Comparison of ENCODE assay signal across 8 mouse cellular contexts in the genomic region with DNA sequence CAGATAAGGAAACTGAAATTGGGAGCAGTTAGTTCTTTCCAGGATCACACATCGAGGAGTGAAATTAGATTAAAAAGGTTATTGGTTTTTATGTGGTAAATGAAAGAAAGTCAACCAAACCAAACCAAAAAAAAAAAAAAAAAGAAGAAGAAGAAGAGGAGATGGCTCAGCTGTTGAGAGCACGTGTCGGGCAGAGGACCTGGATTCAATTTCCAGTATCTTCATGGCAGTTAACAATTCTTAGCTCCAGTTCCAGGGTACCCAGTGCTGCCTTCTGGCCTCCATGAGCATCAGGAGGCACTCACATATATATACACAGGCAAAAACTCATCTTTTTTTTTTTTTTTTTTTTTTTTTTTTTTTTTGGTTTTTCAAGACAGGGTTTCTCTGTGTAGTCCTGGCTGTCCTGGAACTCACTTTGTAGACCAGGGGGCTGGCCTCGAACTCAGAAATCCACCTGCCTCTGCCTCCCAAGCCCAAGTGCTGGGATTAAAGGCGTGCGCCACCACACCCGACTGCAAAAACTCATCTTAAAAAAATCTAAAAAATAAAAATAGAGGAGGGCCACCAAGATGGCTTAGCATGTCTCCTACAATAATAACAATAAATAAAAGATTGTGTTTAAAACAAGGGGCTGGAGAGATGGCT. TPM values are rescaled to one million over a fixed set of nuclear protein-coding genes. Genes with fewer than 3 reads are reported as not detected.
DNase-seq lines count a peak whose midpoint lies in the region; ATAC-seq and TF ChIP-seq lines count a peak whose summit lies in the region.

No protein-coding gene starts in this region.

- peaks cover 34% of the 10 kb centered on the region for H3K4me1 ChIP-seq in heart, embryonic 15.5 days (replicated peaks)
- peaks cover 25% of the 10 kb centered on the region for H3K4me1 ChIP-seq in bone marrow macrophage, adult 2 months (ENCODE audit: control insufficient read depth, insufficient read depth, low read length)
- H3K4me1 ChIP-seq in hindbrain, embryonic 12.5 days, result peaks cover 22% of the 10 kb centered on the region
- peaks cover 17% of the 10 kb centered on the region for H3K4me1 ChIP-seq in midbrain, embryonic 11.5 days (ENCODE audit: control insufficient read depth, insufficient read depth, low read length)

- TF ChIP-seq POLR2A in bone marrow macrophage, adult 2 months (IDR thresholded peaks at IDR 0.05; ENCODE audit: borderline replicate concordance, low read depth, low read length), result no peak

- H3K27ac ChIP-seq in heart, embryonic 15.5 days, result 0 out of 2 replicates have a peak overlapping the region, but pooled peaks have one; percentile 93
- H3K27ac ChIP-seq in bone marrow macrophage, adult 2 months (ENCODE audit: insufficient read depth, low read depth, low read length), result peak overlapping the region; percentile 63
- H3K27ac ChIP-seq in hindbrain, embryonic 12.5 days, result no peak overlapping the region
- no peak overlapping the region for H3K27ac ChIP-seq in midbrain, embryonic 11.5 days (ENCODE audit: low read depth, low read length)

- ATAC-seq in heart, embryonic 15.5 days (replicated peaks; ENCODE audit: insufficient number of reproducible peaks, insufficient read depth, low FRiP score, low read depth), result no peak
- no peak for ATAC-seq in hindbrain, embryonic 12.5 days (ENCODE audit: low FRiP score)
- ATAC-seq in midbrain, embryonic 11.5 days (ENCODE audit: low FRiP score), result no peak
- no peak for ATAC-seq in erythroid progenitor cell, adult 5-6 weeks (replicated peaks; ENCODE audit: low FRiP score, poor library complexity, severe bottlenecking)

- H3K4me3 ChIP-seq in heart, embryonic 15.5 days, result peak overlapping the region; percentile 41
- peak overlapping the region; percentile 37 for H3K4me3 ChIP-seq in bone marrow macrophage, adult 2 months (ENCODE audit: insufficient read depth, low read length)
- H3K4me3 ChIP-seq in hindbrain, embryonic 12.5 days, result peak overlapping the region; percentile 22
- H3K4me3 ChIP-seq in midbrain, embryonic 11.5 days (ENCODE audit: low read depth, low read length), result peak overlapping the region; percentile 7; the same call in 1 of the 2 replicates

- TF ChIP-seq CTCF in bone marrow macrophage, adult 2 months (IDR thresholded peaks at IDR 0.05; ENCODE audit: low read depth, low read length), result no peak

- no peaks in the 10 kb centered on the region for H3K27me3 ChIP-seq in heart, embryonic 15.5 days
- H3K27me3 ChIP-seq in hindbrain, embryonic 12.5 days, result no peaks in the 10 kb centered on the region
- H3K27me3 ChIP-seq in midbrain, embryonic 11.5 days (ENCODE audit: control insufficient read depth, insufficient read depth, low read length), result no peaks in the 10 kb centered on the region

- WGBS in heart, embryonic 15.5 days, result 77% methylated on average over 7 of the region's 7 CpGs
- 73% methylated on average over 7 of the region's 7 CpGs for WGBS in hindbrain, embryonic 12.5 days
- WGBS in midbrain, embryonic 11.5 days, result 81% methylated on average over 7 of the region's 7 CpGs

- DNase-seq in heart, adult 8-10 months (ENCODE audit: low spot score), result no peak
- no peak for DNase-seq in midbrain, embryonic 11.5 days (ENCODE audit: low spot score, missing footprints)
- no peak for DNase-seq in layer of hippocampus, adult 9-10 months (ENCODE audit: low spot score)
- no peak for DNase-seq in gastrocnemius, postnatal 10 days

- H3K9me3 ChIP-seq in heart, embryonic 15.5 days (replicated peaks), result no peaks in the 10 kb centered on the region
- H3K9me3 ChIP-seq in hindbrain, embryonic 12.5 days (replicated peaks), result no peaks in the 10 kb centered on the region
- H3K9me3 ChIP-seq in midbrain, embryonic 11.5 days (ENCODE audit: control insufficient read depth, low read length), result no peaks in the 10 kb centered on the region

- peak overlapping the region; percentile 70 for H3K4me2 ChIP-seq in heart, embryonic 15.5 days
- peak overlapping the region; percentile 50 for H3K4me2 ChIP-seq in hindbrain, embryonic 12.5 days (replicated peaks)
- peak overlapping the region; percentile 38 for H3K4me2 ChIP-seq in midbrain, embryonic 11.5 days

- 0 out of 2 replicates have a peak overlapping the region, but pooled peaks have one; percentile 45 for H3K9ac ChIP-seq in heart, embryonic 15.5 days
- no peak overlapping the region for H3K9ac ChIP-seq in hindbrain, embryonic 12.5 days
- H3K9ac ChIP-seq in midbrain, embryonic 11.5 days (ENCODE audit: low read length), result no peak overlapping the region

- no peaks in the 10 kb centered on the region for H3K36me3 ChIP-seq in heart, embryonic 15.5 days
- H3K36me3 ChIP-seq in hindbrain, embryonic 12.5 days, result no peaks in the 10 kb centered on the region
- no peaks in the 10 kb centered on the region for H3K36me3 ChIP-seq in midbrain, embryonic 11.5 days (ENCODE audit: control insufficient read depth, insufficient read depth, low read length)

RNA-seq across cellular contexts. Expression of gene Ube2v1, which starts 3.1 kb away (rescaled TPM):
- 179 and 216 TPM in 2 replicates for polyA plus RNA-seq in heart, embryonic 15.5 days (2015; fragmentation: Nextera tagmentation; extraction: Ambion mirVana)
- 100 to 1,000 TPM; 120 to 152 (median 139) TPM for total RNA-seq in heart, adult 8-10 months (2022)
- polyA plus RNA-seq in bone marrow macrophage, adult 2 months (2012; ENCODE audit: insufficient read depth, insufficient read length, missing spikeins), result 132 and 166 TPM in 2 replicates
- 290 and 291 TPM in 2 replicates for polyA plus RNA-seq in hindbrain, embryonic 12.5 days (2016; fragmentation: Nextera tagmentation; extraction: Ambion mirVana)
- 252 and 273 TPM in 2 replicates for polyA plus RNA-seq in midbrain, embryonic 11.5 days (2014; fragmentation: Nextera tagmentation; extraction: Ambion mirVana)
- total RNA-seq in erythroid progenitor cell, adult 5-6 weeks (2015; ENCODE audit: low replicate concordance), result 186 and 189 TPM in 2 replicates
- total RNA-seq in erythroid progenitor cell, adult 5-6 weeks (2017; ENCODE audit: low replicate concordance), result 82.3 and 114 TPM in 2 replicates
- total RNA-seq in gastrocnemius, postnatal 10 days (2021), result 100 to 1,000 TPM; 179 to 199 TPM

RNA-seq across cellular contexts. Expression of gene Gm20431, which starts 26.3 kb away (rescaled TPM):
- polyA plus RNA-seq in heart, embryonic 15.5 days (2015; fragmentation: Nextera tagmentation; extraction: Ambion mirVana), result 7.3 TPM in 1 of 2 replicates, not detected in the other
- 10 to 100 TPM; 15.3 to 19.4 (median 18.2) TPM for total RNA-seq in heart, adult 8-10 months (2022)
- polyA plus RNA-seq in bone marrow macrophage, adult 2 months (2012; ENCODE audit: insufficient read depth, insufficient read length, missing spikeins), result 13.5 and 19.6 TPM in 2 replicates
- 16.9 and 18.8 TPM in 2 replicates for polyA plus RNA-seq in hindbrain, embryonic 12.5 days (2016; fragmentation: Nextera tagmentation; extraction: Ambion mirVana)
- polyA plus RNA-seq in midbrain, embryonic 11.5 days (2014; fragmentation: Nextera tagmentation; extraction: Ambion mirVana), result 5.8 and 5.9 TPM in 2 replicates
- not detected in 2 replicates for total RNA-seq in erythroid progenitor cell, adult 5-6 weeks (2015; ENCODE audit: low replicate concordance)
- total RNA-seq in erythroid progenitor cell, adult 5-6 weeks (2017; ENCODE audit: low replicate concordance), result not detected in 2 replicates
- total RNA-seq in gastrocnemius, postnatal 10 days (2021), result 10 to 100 TPM; 10.6 to 15.8 TPM

RNA-seq across cellular contexts. Expression of gene Cebpb, which starts 53.7 kb away (rescaled TPM):
- polyA plus RNA-seq in heart, embryonic 15.5 days (2015; fragmentation: Nextera tagmentation; extraction: Ambion mirVana), result 10.2 and 14.3 TPM in 2 replicates
- 100 to 1,000 TPM in 1 of 4 experiments, 10 to 100 TPM in 3; 55.1 to 104 (median 84.0) TPM for total RNA-seq in heart, adult 8-10 months (2022)
- polyA plus RNA-seq in bone marrow macrophage, adult 2 months (2012; ENCODE audit: insufficient read depth, insufficient read length, missing spikeins), result 109 and 122 TPM in 2 replicates
- polyA plus RNA-seq in hindbrain, embryonic 12.5 days (2016; fragmentation: Nextera tagmentation; extraction: Ambion mirVana), result 4.1 and 4.5 TPM in 2 replicates
- 2.3 and 2.5 TPM in 2 replicates for polyA plus RNA-seq in midbrain, embryonic 11.5 days (2014; fragmentation: Nextera tagmentation; extraction: Ambion mirVana)
- total RNA-seq in erythroid progenitor cell, adult 5-6 weeks (2015; ENCODE audit: low replicate concordance), result 6.3 and 6.5 TPM in 2 replicates
- 4.4 and 8.4 TPM in 2 replicates for total RNA-seq in erythroid progenitor cell, adult 5-6 weeks (2017; ENCODE audit: low replicate concordance)
- total RNA-seq in gastrocnemius, postnatal 10 days (2021), result 10 to 100 TPM; 28.0 to 64.3 TPM

RNA-seq across cellular contexts. Expression of gene Tmem189, which starts 54.6 kb away (rescaled TPM):
- 35.3 and 45.7 TPM in 2 replicates for polyA plus RNA-seq in heart, embryonic 15.5 days (2015; fragmentation: Nextera tagmentation; extraction: Ambion mirVana)
- total RNA-seq in heart, adult 8-10 months (2022), result 10 to 100 TPM; 22.6 to 26.6 (median 23.4) TPM
- polyA plus RNA-seq in bone marrow macrophage, adult 2 months (2012; ENCODE audit: insufficient read depth, insufficient read length, missing spikeins), result 129 and 138 TPM in 2 replicates
- polyA plus RNA-seq in hindbrain, embryonic 12.5 days (2016; fragmentation: Nextera tagmentation; extraction: Ambion mirVana), result 39.0 and 43.9 TPM in 2 replicates
- polyA plus RNA-seq in midbrain, embryonic 11.5 days (2014; fragmentation: Nextera tagmentation; extraction: Ambion mirVana), result 25.1 and 31.5 TPM in 2 replicates
- total RNA-seq in erythroid progenitor cell, adult 5-6 weeks (2015; ENCODE audit: low replicate concordance), result 23.9 and 27.0 TPM in 2 replicates
- 16.9 and 19.5 TPM in 2 replicates for total RNA-seq in erythroid progenitor cell, adult 5-6 weeks (2017; ENCODE audit: low replicate concordance)
- total RNA-seq in gastrocnemius, postnatal 10 days (2021), result 10 to 100 TPM; 20.4 to 22.6 TPM

Comparison
In these comparisons a context has a peak if more than half of its experiments do, and no peak if none do; other contexts are left out.
1. H3K27ac ChIP-seq: peak in heart, embryonic 15.5 days (single experiment) and bone marrow macrophage, adult 2 months (single experiment); none in hindbrain, embryonic 12.5 days (single experiment) and midbrain, embryonic 11.5 days (single experiment).
2. Peak in every context shown above with its lines, with median percentiles within 50 percentile points of each other: H3K4me2 ChIP-seq and H3K4me3 ChIP-seq.